Mouse (Mus musculus) adipocyte (in vitro differentiated cells): ENCODE data around the gene Serac1.

Experiments
- DNase-seq: peaks from one replicate; pipeline ENCODE4 v3.0.0-alpha.2; 2016; ENCODE audit warnings: low spot score

The Serac1 gene

DNA sequence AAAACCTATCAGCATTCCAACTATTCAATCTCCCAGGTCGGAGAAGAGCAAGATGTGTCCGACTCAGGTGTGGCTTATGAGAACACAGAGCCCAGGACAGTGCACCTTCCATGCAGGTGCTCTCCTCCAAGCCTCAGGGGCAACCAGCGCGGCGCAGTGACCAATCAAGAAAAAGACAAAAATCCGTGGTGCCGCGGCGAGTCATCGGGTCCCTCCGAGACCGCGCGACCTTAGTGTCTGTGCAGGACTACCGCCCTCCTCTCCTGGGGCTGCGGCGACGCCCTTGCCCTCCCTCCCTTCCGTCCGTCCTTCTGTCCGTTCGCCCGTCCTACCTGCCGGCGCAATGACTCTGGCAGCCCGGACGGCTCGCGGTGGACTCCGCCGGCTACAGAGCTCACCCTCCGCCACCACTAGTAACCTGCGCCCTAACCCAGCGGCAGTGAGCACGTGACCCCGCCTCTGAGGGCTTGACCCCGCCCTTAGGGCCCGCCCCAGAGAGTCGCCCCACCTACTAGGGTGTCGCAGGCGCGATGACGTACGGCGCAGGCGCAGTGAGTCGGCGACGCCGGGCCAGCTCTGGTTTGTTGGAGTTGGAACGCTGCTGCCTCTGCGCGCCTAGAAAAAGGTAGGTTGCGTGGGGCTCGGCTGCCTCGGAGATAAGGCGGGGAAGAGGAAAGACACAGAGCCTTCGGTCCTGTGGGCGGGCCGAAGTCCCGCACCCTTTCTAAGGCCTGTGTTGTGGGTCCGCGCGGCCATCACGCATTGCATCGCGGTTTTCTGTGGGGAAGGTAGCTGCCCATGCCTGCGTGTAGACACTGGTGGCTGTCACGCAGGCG lies at the start of gene Serac1, which contains the start of gene Gtf2h5:
TSS of gene Serac1 (minus strand) at position 455 of the 836 bp plus-strand sequence.
TSS of gene Gtf2h5 (plus strand) at position 500 of the 836 bp plus-strand sequence.
- peak; percentile 97 for DNase-seq

DNA sequence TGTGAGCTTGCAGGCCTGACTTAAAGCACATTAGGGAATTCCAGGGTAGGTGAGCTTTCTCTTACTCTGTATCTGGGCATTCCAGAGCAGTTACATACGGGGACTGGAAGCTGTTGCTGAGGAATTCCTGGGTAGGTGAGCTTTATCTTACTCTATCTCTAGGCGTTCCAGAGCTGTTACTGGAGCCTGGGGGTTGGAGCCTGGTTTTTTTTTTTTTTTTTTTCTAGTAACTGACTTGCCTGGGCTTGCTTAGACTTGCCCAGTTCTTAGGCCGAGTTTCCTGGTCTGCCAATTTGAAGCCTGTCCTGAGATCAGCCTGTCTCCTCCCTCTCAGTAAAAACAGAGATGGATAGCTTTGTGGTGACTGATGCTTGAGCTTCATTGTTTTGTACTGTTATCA lies 48.5 kb upstream of the Serac1 start:
- DNase-seq, result no peak

DNA sequence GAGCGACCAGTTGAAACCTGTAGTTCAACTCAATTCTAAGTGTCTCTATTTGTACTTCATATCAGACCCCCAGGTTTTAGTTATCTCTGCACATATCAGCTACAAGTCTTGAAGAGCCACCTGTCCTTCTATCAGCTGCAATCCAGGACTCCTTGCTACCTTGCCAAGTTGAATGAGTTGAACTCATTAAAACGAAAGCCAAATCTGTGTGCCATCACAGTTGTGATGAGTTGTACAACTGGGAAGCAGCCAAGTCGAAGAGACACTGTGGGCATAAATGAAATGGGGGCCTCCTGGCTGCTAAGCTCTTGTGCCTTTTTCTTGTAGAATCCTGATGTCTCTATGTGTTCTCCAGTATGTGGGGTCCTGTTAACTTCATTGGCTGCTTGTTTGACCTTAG lies 45.9 kb upstream of the Serac1 start:
- no peak for DNase-seq

DNA sequence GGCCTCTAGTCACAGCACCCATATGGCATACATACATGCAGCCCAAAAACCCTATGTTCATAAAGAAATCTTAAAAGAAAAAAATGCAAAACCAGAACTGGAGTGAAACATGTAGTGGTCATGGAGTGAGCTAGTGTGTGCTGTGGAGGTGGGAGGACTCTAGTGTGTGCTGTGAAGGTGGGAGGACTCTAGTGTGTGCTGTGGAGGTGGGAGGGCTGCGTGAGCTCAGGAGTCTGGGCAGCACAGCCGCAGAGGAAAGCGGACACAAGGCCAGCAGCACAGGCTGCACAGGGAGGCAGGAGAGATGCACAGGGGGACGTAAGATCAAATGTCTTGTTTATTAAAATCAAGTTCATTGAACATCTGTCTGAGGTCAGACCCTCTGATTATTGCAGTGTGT lies 44.2 kb upstream of the Serac1 start:
- no peak for DNase-seq

DNA sequence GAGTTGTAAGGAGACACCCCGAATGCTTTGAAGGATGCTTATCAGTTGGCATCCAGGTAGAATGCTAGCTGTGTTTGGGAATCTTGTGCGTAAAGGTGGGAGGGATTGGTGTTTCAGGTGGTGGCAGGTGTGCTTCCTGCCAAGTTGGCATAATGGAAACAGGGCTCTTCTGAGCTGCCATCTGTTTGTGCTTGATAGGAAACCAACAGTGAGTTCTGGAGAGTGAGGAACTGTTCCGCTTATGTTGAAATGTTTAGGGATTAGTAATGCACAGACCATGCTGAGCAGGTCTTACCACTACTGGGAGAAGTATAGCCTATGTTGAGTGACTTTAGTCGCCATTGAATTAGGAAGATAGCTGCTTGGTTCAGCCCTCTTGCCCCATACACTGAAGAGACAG lies 39.3 kb upstream of the Serac1 start:
- DNase-seq, result no peak

DNA sequence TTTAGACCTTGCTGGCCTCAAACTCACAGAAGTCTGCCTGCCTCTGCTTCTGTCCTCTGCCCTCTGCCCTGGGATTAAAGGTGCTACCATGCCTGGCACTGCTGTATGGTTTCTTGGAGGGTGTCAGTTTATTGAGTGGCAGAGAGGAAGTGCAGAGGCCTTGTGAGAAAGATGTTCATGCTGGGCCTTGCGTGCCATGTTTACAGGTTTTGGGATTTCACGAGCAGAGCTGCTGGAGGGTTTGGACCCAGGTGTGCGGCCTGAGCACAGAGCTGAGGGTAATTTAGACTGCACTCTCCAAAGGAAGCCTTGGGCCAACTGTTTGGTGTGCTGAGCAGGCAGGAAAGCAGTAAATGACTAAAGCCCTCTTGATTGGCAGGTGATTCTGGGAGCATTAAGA lies 38.4 kb upstream of the Serac1 start:
- no peak for DNase-seq

DNA sequence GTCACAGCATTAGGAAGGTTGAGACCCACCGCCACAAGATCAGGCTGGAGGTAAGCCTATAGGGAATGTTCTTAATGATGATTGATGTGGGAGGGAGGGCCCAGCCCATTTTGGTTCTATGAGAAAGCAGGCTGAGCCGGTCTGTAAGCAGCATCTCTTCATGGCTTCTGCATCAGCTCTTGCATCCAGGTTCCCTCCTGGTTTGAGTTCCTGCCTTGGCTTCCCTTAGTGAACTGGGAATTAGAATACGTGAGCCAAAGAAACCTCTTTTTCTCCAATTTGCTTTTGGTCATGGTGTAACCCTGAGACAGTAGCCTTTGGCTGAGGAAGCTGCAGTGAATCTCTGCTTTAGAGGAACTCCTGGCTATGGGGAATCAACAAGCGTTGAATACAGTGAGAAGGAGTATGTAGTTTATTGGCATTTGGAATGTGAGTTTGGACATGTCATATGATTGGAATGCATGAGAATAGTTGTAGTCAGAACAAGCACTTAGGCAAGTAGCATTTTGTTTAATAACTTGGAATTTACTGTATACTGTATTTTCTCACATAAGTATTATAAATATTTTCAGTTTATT lies 37.7 kb upstream of the Serac1 start:
- no peak for DNase-seq

DNA sequence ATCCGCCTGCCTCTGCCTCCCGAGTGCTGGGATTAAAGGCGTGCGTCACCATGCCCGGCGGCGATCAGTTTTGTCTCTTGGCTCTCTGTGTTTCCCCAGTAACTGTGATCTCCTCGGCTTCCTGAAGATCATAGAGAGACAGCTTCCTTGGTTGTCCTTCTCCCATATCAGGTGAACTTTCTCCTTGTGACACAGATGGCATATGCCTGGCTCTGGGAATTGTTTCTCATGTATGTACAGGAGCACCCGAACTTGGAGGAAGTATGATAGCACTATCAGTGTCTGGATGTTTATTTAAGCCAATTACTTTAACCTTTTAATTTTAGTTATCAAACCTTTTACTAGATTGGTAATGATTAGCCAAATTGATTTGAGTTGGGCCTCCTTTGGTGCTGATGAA lies 35.5 kb upstream of the Serac1 start:
- DNase-seq, result no peak

DNA sequence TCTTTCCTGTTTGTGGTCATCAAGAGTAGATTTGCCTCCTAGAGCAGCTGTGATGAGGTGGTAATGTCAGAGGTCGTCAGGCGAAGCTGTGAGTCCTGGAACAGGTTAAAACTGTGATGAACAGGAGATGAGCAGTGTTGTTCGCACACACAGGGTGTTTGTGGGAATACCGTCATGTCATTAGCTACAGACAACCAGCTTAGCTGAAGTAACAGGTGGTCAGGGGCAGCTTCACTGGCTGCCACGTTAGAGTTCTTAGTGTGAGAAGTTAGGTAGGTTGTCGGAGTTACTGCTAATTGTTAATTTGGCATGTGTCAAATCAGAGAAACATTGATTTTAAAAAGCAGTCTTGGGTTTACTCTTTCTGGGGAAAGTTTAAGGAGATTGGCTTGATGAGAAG lies 34.1 kb upstream of the Serac1 start:
- DNase-seq, result no peak

DNA sequence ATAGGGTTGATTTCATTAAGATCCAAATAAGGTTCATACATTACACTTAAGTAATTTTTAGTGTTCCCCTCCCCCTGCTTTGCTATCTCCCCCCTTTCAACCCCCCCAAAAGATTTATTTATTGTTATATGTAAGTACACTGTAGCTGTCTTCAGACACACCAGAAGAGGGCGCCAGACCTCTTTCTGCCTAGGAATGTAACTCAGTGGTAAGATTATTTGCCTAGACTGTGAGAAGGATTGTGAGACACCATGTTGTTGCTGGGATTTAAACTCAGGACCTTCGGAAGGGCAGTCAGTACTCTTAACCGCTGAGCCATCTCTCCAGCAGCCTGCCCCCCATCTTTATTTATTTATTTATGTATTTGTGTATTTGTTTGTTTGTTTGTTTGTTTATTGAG lies 31.4 kb upstream of the Serac1 start:
- peak; percentile 32 for DNase-seq

DNA sequence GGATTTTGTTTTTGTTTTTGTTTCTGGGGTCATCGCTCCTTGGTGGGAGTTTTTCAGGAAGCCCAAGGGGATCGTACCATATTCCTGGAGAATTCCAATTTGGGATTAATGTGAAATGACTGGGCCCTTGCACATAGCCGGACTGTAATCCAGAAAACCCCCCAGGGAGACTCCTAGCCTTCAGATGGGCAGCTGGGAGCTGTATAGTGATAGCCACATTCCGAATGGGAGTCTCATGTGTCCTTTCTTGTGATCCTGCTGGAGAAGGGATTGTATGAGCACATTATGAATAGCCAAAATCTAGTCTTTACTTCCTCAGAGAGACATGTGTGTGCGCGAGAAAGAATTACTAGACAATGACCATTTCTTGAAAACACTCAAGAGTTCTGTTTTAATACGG lies 28.6 kb upstream of the Serac1 start:
- peak; percentile 25 for DNase-seq

DNA sequence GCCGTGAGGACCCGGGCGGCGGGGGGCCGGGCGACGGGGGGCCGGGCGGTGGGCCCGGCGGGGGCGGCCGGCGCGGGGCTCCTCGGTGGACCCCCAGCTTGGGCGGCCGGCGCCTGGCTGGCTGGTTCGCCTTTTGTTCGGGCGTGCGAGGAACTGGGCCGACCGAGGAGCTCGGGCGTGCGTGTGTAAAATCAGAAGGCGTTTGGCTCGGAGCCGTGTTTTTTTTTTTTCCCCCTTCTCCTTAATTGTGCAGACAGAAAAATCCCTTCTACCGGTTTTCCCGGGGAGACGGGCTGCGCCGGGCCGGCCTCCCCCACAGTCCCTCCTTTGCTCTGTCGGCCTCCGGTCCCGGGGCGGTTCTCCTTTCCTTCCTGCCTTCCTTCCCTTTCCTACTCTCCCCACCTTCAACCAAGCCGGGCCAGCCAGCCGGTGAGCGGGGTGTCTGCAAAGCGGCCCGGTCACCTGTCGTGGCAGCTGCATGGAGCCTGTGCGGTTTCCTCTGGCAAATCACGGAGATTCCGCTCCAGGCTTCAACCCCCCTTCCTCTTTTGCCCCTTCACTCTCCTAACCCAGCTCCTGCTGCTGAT lies 27.6 kb upstream of the Serac1 start:
- peak; percentile 70 for DNase-seq

DNA sequence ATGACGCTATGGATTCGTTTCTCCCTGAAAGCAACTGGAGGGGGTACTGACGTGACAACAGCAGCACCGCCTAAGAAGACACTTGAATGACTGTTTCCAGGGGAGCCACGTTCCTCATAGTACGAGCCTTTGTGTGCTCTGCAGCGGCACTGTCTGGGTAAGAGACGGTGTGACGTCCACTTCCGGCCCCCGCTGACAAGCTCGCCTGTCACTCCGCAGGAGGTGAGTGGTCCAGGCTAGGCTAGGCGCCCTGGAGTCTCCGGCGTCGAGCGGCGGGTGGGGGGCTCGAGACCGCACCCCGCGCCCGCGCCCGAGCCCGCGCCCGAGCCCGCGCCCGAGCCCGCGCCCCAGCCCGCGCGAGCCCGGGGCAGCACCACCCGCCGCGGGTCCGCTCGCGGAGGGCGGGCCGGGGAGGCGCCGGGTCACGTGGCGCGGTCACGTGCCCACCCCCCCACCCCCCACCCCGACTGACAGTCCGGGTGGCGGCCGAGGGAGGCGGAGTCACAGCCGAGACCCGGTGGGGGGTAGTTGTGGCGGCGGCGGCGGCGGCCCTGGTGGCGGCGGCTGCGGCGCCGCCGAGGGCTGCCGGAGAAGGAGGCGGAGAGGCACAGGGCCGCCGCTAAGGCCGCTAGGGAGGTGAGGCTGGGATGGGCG lies 26.9 kb upstream of the Serac1 start, which contains the start of gene Tulp4:
TSS of gene Tulp4 (plus strand) at position 77 of the 654 bp plus-strand sequence.
- peak; percentile 81 for DNase-seq

DNA sequence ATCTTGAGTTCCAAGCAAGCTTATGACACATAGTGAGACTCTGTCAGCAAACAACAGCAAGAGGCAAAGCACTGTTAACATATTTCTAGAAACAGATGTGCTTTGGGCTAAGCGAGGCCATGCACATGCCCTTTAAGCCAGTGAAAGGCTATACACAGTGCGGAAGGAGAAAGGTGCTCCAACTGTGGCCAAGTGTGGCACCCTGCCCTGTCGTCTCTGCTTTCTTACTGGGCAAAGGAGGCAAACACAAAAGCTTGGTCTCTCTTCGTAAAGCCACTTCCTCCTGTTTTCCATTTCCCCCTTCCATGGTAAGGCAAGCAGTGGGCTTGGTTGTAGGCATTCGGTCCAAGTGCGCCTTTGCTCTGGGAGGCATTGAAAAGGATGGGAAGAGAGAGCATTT lies 24.0 kb upstream of the Serac1 start:
- peak; percentile 77 for DNase-seq

DNA sequence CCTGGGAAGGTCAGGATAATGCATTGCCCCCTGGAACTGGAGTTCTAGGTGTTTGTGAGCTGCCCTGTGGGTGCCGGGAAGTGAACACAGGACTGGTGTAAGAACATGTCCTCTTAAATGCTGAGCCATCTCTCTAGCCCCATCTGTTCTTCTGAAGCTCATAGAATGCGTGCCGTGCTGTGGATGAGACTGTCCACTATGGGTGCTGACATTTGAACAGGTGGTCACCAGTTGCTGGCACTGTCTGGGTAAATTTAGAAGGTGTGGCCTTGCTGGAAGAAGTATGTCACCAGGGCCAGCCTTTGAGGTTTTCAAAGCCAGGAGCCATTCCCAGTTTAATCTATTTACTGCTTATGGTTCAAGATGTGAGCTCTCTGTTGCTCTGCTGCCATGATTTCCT lies 22.7 kb upstream of the Serac1 start:
- no peak for DNase-seq

DNA sequence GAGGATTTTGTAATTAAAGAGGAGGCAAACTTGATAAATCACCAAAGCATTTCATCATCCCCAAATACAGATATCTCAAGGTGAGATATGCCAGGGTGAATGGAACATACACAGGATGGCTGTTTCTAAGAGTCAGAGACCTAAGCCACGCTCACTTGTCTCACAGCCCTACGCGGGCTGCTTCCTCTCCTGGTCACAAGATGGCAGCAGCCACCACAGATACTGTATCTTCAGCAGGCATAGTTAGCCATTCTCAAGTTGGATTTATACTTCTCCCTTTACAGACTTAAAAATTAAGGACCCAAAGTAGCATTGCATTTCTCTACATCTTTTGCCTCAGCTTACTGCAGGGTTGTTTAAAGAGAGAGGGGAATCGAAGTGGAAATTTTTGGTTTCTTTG lies 18.3 kb upstream of the Serac1 start:
- DNase-seq, result peak; percentile 74

DNA sequence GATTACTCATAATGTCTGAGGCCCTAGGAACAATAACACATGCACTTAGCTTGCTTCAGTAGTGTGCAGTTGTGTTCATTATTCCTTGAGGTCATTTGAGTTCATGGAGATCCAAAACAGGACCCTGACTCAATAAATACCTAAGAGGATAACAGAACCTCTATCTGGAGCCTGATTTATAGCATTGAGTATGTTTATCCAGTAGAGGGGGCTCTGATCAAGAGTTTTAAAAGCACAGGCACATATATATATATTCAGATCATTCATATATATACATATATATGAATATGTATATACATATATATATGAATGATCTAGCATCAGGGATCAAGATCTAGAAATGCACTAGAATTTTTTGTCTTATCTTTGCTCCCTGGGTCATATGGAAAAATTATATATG lies 16.0 kb upstream of the Serac1 start:
- DNase-seq, result no peak

DNA sequence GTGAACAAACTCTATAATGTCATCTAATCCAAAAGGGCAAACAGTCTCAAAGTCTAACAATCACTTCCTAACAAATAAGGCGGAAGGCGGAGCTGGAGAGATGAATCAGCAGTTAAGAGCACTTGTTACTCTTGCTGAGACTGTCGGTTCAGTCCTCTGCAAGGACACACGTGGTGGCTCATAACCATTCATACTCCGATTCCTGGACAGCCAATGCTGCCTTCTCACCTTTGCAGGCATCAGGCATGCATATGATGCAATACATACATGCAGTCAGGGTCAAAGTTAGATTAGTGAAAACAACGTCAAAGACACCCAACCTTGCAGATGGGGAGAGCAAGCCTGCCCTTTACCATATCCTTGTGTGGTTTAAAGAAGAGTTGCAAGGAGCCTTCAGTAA lies 12.1 kb upstream of the Serac1 start:
- DNase-seq, result no peak

DNA sequence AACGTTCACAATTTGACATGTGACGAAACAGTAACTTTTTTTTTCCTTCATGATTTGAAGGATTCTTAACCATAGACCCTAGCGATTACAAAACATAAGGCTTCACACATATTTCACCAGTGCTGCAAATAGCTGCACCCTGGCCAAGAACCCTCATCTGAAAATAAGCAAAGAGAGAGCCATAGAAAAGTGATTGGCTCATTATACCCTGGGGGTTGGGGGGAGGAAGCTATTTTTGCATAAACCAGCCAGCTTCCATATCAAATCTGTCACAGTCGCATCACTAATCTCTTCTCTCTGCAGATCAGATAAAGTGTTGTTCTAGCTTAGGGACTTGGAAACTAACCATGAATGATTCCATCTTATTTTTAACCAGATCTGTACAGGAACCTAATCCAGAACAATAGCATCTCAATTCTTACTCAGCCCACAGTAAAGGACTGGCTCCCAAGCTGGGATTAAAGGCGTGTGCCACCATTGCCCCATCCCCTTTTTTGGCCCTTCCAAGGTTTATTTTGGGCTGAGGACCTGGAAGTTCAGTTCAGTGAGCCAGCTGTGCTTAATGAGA lies 3.9 kb upstream of the Serac1 start:
- DNase-seq, result no peak

DNA sequence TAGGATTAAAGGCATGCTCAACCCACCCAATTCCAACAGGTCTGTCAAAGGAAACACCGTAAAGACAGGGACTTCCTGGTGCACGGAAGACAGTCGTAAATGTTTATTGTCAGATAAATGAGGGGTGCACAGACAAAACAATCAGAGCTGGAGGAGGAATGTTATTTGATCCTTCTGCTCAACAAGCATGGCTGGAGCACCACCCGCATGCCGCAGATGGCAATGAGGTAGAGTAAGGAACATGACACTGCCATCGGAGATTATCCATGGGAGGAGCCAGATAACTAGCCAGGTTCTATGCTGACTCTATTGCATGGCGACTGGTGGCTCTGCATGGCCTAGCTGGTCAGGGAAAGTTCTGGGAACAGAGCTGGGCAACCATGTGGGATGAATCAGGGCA lies 6.1 kb downstream of the Serac1 start:
- no peak for DNase-seq

DNA sequence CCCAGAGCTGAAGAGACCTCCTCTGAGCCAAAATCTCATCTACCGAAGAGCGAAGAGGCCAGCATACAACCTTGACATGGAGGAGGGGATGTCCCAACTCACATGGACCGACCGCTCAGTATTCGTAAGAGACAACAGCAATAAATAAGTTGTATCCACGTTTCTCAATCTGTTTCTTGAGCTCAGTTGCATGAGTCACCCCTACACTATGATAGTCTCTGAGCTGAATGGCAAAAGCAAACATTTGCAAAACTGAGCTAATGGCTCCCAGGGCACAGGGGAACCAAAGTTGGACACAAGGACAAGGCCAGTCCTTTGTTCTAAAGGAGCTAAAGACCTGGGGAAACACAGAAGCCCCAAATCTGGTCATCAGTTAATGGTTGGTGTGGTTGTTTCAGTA lies 9.7 kb downstream of the Serac1 start:
- no peak for DNase-seq

DNA sequence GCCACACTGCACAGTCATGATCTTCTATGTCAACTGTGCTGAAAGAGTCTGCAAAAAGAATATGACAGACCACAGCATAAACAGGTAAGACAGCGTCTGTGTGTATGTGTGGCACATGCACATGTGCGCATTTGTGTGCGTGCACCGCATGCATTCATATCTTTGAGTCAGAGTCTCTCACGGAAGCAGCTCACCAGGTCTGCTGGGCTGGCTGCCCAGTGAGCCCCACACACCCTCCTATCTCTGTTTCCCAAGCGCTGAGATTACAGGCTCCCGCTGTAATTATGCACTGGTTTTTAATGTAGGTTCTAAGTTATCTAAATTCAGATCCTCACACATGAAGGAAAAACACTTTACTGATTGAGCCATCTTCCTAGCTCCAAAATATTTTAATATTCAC lies 11.9 kb downstream of the Serac1 start:
- no peak for DNase-seq
